Mouse (Mus musculus) B cell, adult 2 months (primary cell): ENCODE data around the gene Elavl2.

Experiments
- DNase-seq, 2 experiments: peaks; one replicate each; pipeline ENCODE4 v3.0.0; 2022

Elavl2 gene

DNA sequence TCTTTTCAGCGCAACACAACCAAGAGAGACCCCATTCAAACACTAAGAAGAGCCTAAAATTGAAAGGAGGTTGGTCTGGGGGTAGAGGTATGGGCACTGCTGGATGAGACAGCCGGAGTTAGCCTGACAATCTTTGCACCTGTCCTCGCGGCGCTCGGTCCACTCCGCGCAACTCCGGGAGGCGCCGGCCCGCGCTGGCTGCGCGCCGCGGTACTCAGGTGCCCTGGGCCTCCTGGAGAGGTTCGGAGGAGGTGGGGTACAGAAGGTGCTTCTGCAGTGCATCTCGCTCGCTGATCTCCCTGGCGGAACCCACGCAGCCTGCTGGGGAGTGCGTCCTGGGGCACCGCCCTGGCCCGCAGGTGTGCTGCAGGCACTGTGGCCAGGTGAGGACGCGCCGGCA is at the start of gene Elavl2:
TSS of gene Elavl2 (minus strand) at position 363 of the 400 bp plus-strand sequence.
- DNase-seq: no peak

DNA sequence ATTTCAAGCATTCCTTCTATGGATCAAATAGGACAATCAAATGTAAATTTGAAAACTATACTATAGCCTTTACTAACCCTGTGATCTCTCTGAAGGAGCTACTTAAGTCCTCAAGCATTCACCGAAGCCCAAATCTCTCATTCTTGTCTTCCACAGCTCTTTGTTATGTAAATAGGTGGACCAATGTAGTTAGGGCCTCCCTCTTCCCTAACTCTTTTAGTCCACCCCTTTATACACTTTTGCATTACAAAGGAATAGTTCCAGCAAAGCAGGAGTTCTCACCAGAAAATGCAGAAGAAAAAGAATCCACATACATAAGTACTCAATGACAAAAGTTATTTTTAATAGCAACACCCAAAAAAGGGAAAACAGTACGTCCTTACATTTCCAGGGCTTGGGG is 47.3 kb upstream of the Elavl2 start:
- DNase-seq: no peak

DNA sequence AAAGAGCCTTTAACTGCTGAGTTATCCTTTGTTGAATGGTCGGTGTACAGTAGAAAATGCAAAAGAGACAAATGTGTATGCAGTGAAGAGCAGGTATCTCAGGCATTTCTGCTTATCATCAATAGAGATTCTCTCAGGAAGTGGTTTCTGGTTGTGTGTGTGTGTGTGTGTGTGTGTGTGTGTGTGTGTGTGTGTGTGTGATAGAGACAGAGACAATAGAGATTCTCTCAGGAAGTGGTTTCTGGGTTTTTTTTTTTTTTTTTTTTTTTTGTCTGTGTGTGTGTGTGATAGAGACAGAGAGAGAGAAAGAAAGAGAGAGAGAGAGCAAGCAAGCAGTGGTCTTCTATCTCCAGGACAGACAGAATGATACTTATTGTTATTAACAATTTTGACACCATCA is 15.0 kb upstream of the Elavl2 start:
- DNase-seq: no peak

DNA sequence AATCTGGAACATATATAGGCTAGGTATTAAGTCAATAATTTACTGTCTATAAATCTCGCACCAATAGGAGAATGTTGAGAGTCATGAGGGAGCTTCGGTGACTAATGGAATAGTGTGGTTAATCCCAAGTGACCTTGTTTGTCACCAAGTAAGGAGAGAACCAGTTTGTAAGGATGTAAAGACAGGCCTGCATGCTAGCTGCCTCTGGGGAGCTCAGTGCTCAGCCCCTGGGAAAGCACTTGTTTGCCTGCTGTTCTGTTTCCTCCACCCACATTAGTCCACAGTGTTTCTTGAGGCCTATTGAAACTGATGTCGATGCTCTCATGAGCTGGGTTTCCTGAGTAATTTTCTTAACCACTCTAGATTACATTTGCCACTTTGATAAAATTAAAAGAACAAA is 4.5 kb upstream of the Elavl2 start:
- DNase-seq: no peak

DNA sequence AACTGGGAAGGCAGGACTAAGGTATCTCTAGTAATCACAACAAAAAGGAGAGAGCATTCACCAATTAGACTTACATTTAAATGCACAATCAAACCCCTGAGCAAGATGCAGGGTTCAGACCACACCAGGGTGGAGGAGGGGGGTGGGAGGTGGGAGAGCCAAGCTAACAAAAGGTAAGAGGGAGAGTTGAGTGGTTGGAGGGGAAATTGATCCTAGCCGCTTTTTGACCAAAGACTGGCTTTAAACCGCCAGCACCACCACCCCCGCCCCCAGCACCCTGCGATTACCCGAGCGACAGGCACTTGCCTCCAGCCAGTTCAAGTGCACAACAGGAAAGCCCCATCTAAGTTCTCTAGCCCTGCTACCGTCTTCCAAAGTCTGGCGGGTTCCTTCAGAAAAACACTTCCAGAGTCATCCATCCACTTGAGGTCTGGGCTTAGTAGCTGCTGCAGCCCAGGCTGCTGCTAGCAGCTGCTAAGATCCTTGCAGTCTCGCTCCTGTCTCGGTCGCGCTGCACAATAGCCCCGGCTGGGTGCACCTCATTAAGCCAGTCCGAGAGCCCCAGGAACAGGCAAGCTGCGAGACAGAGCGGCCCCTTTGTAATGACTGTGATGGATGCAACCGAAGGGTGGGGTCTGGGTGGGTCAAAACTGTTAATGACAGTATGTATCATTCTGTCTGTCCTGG is 932 bp downstream of the Elavl2 start:
- no peak for DNase-seq

DNA sequence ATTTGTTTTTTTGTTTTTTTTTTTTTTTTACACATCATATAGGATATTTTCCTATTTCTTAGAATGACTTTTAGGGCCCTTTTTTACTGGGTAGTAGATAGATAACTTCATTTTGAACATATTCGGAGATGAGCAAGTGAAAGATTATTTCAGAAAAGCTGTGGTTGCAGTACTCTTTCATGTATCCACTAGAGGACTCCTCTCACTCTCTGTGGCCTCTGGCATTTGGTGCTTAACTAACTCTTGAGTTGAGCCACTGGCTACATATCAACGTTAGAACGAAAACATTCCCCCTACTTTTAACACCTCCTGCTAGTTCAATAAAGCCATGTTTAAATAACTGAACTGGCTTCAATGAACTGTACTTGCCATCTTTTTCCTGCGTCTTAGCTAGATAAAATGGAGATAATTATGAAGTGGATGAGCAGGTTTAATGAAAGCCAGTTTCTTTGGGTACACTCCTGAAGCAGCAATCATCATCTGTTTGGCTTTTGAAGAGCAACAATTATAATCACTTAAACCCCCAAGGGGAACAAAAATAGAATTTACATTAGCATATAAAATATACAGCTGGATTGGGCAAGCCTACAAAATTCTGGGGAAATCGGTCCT is 8.5 kb downstream of the Elavl2 start:
- no peak for DNase-seq

DNA sequence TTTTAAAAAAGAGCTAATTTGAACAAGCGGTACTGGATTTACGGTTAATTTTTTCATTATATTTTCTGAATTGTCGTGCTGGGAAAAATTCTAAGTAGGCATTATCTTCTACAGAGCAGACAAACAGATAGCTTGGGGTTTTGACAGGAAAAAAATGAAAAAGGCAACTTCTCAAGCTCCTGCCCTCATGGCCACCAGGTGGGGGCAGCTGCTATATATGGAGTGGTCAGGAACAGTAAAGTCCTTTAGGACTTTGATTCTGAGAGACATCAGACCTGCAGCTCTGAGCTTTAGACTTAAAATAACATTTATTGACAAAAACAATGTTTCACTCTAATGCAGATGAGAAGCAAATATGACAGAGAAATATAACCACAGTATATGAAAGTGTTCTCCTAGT is 12.9 kb downstream of the Elavl2 start:
- no peak for DNase-seq

DNA sequence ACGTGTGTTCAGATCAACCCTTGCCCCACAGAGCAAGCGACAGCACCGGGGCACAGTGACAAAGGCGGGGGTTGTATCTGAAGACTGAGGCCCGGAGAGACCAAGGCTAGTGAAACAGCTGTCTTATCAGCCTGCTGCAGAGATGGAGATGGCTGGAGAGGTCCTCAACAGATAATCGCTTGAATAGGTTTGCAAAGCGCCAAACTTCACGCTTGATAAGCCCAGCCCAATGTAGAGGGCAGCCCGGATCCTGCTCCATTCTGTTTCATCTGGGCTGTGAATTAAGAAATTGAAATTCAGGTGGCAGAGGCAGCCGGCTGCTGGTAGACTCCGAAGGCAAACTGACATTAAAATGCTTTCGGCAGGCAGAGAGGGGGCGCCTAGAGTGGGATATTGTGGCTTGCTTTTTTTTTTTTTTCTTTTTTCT is 19.4 kb downstream of the Elavl2 start:
- no peak for DNase-seq

DNA sequence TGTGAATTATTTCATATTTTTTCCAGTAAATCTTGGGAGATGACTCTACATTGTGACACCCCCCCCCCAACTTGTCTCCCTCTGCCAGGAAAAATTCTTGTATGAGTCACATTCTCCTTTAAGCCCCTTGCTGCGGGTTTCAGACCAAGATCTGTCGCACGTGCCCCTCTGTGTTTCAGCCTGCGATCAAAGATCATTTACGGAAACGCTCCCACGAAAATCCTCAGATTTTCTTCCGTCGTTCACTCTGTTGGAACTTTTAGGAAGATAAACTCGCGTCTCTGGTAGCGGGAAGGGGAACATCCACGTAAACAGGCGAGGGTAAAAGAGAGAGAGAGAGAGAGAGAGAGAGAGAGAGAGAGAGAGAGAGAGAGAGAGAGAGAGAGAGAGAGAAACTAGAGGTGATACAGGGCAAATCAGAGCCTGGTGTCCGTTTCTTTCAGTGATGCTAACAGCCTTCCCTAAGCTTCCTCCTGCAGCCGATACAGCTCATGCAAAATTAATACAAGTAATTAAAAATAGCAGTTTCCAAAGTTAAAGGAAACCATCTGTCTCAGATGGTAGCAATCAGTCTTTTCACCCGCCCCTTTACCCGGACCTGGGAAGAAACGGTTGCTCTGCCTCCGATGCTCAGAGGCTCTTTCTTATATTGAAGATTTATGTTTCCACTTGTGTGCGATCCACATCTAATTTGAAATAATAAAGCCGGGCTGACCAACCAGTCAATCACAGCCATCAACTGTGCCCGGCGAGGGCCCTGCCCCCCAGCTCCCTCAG is 20.1 kb downstream of the Elavl2 start:
- no peak for DNase-seq

DNA sequence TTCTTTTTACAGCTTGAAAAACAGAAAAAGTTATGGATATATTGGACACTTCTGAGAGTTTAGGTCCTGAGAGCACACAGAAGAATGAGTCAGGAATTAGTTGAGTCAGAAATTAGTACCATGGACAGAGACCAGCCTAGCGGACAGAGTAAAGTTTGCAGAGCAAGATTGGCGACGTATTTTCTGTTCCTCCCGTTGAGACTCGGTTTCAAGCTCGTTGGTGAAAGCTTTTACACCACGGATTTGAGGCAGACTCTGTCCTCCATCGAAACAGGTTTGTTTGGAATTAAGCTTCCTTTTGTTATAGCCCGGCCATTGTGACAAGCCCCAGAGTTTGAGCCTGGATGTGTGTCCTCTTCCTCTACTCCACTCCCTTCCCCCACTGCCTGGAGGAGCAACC is 21.0 kb downstream of the Elavl2 start:
- no peak for DNase-seq

DNA sequence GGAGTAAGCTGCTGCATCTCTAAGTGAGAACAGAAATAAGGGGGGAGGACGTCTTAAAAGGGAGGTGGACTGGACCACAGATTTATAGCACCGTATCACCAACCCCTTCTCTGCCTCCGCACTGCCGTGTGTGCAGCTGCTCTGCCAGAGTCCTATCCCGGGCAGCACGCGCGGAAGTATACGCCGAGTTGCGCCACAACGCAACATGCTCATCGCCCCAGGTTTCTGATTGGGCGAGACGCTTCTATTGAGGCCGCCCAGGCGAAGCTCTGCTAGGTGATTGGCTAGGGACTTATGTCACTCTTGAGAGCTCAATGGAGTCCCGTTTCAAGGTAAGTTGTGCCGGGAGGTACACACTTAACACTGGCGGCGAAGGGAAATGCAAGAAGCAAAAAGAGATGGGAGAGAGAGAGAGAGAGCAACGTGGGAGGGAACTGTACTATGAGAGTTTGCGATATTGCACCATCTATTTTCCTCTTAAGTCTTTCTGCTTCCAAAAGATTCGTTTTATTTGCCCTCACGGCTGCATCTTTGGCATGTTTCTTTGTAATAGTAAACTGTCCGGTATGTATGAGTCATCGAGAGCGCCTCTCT is 24.2 kb downstream of the Elavl2 start:
- DNase-seq: no peak

DNA sequence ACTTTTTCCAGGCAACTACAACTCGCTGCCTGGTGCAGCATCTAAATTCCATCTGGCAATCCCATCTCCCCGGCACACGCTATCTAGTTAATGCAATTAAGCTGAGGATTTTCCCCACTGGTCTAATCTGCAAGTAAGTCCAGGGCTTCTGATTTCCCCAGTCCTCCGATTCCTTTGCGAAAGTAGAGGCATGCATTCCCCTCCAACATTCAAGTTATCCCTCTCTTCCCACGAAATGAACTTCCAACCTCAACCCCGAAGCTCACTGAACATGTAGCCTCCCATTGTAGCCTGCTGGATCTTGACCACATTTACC is 25.3 kb downstream of the Elavl2 start:
- no peak for DNase-seq

DNA sequence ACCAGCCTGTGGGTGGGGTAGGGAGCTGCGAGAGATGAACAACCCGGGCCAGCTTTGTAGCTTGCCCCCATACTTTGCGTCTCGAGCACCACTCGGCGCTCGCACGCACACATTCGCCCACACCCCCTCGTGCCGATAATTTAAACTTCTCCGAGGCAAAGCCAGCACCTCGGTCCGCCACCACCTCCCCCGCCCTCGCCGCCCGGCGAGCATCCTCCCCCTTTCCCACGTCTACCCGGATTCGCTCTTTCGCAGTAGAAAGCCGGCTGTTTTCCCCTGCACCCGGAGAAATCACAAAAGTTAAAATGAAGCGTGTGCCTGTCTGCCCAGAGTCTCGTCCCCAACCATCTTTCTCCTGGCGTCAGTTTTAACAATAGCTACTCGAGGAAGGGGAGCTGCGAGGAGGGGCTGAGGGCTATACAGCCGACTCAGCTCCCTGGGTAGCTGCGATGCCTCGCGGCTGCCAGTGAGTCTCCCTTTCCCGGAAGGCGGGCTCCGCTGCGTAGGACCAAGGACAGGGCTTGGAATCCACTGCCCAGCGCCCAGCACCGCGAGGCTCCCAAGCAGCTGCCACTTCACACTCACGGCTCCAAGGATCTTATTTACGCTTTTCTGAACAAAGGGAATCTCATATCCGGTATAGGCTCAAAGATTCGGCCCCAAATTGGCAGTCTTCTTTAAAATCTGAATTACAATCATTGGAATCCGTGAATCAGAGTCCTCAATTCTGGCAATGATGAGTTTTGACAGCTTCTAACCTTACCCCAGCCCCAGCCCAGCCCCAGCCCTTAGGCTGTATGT is 25.8 kb downstream of the Elavl2 start:
- DNase-seq: no peak

DNA sequence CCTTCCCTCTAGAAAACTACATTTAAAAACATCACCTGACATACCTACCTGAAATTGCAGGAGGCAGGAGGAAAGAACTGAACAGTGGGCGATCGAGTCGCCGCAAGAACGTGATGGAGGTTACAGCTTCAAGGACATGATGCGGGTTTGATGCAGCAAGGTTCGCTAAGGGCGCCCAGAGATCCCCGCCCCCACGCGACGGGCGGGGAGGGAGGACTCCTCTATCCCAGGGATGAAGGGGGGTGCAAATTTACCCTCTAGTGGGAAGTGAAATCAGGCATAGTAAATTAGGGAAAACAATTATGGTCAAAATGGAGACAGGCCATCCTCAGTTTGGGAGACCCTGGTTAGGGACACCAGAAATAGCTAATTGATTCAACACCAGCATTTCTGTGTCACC is 27.7 kb downstream of the Elavl2 start:
- DNase-seq: no peak

DNA sequence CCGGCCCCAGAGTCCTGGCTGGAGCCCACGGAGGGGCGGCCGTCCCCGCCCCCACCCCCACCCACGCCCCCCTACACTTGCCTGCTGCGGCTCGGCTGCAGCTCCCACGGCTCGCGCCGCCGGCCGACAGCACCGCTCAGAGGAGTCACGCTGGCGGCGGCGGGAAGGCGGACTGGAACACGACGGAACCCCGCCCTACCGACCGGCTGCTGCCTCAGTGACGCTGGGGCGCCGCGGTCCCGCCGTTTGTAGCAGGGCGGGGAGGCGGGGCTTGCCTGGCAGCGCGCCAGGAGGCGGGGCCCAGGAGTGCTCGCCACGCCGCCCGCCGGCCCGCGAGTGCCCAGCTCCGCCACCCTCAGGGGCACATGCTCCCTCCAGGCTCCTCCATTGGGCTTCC is 28.8 kb downstream of the Elavl2 start:
- no peak for DNase-seq

DNA sequence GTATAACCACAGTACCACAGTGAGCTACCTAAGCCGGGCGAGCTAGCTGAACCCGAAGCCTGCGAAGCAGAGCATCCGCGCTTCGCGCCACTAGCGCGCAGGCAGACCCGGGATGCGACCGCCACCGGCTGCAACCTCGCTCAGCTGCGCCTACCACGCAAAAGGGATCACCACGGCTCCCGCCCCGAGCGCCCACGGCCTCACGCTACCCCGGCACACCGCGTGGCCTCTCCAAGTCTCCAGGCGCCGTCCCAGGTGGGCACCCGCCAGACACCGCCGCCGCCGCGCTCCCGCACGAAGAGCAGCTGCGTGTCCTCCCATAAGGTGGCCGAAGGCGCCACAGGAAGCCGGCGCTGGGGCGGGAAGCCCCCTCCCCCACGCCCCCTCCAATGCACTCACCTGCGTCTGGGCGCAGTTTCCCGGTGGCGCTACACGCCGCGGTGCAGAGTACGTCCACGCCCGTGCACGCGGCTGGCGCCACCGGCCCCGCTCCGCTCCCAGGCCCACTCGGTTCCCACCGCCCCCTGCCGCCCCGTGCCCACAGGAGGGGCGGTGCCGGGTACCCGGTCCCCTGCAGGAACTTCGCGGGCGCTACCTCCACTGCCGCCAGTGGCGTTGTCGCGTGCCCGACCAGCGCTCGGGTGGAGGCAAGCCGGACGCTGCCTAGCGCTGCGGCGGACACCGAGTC is 29.3 kb downstream of the Elavl2 start:
- no peak for DNase-seq

DNA sequence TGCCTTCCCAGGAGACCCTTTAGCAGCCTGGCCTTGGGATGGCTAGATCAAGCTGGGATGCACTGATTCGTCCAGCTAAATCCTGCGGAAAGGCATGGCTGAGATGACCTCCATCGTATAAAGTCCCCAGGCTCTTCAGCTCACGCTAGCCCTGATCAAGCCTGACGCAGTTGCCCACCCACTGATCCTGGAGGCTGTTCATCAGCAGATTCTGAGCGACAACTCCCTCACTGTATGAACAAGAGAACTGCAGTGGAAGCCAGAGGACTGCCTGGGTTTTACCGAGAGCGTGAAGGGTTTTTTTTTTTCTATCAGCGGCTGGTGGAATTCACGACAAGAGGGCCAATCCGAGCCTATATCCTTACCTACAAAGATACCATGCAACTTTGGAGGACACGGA is 35.3 kb downstream of the Elavl2 start:
- DNase-seq: no peak

DNA sequence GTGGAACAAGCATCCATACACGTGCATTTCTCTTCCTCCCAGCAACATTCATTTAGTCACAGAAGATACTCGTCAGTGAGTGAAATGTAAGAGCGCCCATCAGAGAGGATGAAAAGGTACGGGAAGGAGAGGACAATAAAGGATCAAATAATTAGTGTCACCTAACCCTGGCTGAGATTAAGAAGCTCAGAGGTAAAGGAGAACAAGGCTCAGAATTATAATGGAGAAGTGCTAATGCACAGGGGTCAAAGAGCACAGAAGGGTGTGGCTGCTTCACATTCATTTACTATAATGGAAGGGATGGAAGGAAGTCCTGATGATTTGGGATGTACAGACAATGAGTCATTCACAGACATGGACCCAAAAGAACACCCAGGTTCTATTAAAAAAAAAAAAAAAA is 36.6 kb downstream of the Elavl2 start:
- DNase-seq: no peak

DNA sequence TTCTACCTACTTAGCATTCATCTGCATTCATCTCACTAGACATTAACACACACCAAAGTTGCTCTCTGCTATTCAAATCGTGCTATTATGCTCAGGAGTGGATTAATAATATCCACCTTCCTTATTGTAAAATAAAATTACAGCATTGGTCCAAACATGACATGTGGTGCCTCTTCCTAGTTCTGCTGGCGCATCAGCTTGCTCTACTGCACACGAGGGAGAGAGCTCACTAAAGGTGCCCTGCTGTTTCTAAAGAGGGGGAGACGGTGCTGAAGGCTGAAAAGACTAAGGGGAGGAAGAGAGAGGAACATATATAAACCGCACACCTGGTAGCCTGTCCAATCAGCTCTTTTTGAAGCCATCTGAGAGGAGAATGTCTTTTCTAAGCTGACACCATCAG is 38.1 kb downstream of the Elavl2 start:
- DNase-seq: no peak

DNA sequence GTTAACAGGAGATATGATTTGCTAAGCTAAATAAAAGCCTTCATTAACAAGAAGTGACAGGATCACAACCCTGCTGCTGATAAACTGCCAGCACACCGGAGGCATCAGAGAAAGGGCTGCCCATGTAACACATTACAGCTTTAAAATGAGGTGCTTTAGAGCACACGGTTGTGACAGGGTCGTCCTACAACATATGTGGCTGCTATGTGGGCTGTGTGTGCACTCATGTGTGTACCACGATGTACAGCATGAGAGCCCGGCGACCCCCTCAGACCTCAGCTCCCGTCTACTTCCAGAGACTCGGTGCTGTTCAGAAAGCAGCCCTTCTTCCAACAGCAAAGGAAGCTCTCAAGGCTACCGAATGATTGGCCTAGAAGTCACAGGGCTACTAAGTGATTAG is 47.4 kb downstream of the Elavl2 start:
- DNase-seq: no peak

DNA sequence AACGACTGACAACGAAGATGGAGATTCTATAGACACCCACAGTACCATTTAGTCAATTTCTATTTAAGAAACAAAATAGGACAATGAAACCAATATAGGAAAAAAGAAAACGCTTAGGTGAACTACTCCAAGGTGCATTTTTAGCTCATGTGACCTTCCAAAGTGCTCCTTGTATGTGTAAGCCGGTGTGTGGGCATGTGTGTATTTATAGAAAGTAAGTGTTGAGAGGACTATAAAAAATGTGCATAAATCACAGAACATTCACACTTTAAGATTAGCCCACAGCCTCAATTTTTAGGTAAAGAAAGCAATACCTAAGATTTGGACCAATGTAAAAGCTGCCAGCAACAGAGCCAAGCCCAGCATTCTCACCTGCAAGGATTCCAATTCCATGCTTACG is 51.0 kb downstream of the Elavl2 start:
- DNase-seq: no peak

DNA sequence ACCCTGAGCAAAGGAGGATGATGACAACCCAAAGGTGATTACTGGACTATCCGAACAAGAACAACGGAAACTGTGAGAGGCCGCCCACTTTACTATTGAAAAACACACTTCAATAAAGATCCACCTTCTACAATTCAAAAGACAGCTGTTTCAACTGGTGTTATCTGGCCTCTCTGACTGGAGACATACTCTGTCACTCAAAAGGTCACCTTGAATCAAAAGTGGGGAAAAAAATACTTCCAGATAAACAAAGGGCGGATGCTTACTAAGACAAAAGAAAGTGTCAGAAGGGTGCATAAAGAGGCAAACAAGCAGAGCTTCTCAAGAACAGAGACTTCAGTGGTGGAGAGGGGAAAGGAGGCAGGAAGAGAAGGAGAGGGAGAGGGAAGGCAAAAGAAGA is 66.4 kb downstream of the Elavl2 start:
- no peak for DNase-seq

DNA sequence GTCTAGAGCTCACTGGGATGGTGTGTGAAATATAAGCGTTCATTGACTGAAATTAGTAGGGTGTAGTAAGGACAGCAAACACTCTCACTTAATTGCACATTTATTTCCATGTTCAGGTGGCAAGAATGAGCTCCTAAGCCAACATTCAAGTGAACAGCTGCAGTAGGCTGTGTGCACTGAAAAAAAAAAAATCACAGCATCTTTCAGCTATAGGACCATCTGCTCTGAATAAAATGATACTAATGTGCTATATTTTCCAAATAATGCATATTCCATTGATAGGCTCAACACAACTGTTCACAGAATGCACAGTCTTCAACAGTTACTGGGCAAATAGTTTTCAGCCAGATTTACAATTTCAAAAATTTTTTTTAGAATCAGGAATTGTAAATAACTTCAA is 89.8 kb downstream of the Elavl2 start:
- no peak for DNase-seq
